Mouse (Mus musculus): ENCODE data around the gene Gm15517.
"Not testable (repeated sequence)": the region's sequence is repeated elsewhere in the genome, so short reads cannot be mapped to it uniquely, and the experiment has no call there.

Gene Gm15517

GRCm38 (mm10) chr7:44269397-44269796 is 8.2 kb downstream of the Gm15517 start:
- DNase-seq (ENCODE audit: low read depth, low spot score): no peak

- DNase-seq (ENCODE audit: low read depth, low spot score): no peak
Measured at GRCm38 (mm10) chr7:44271309-44271708, 10.1 kb downstream of the Gm15517 start.

GRCm38 (mm10) chr7:44272546-44272945 is 11.3 kb downstream of the Gm15517 start:
- DNase-seq (ENCODE audit: low read depth, low spot score): no peak

- DNase-seq (ENCODE audit: low read depth, low spot score): no peak
Measured at GRCm38 (mm10) chr7:44273446-44273845, 12.2 kb downstream of the Gm15517 start.

GRCm38 (mm10) chr7:44274096-44274495 is 12.8 kb downstream of the Gm15517 start:
- DNase-seq (ENCODE audit: low read depth, low spot score): no peak

- DNase-seq (ENCODE audit: low read depth, low spot score): no peak
Measured at GRCm38 (mm10) chr7:44275546-44275945, 14.3 kb downstream of the Gm15517 start.

- no peak for DNase-seq (ENCODE audit: low read depth, low spot score)
Measured at GRCm38 (mm10) chr7:44276461-44277249, 15.4 kb downstream of the Gm15517 start.

GRCm38 (mm10) chr7:44277250-44277622 is 16.0 kb downstream of the Gm15517 start:
- DNase-seq (ENCODE audit: low read depth, low spot score): no peak

GRCm38 (mm10) chr7:44280959-44281358 is 19.7 kb downstream of the Gm15517 start:
- DNase-seq (ENCODE audit: low read depth, low spot score): no peak

- no peak for DNase-seq (ENCODE audit: low read depth, low spot score)
Measured at GRCm38 (mm10) chr7:44281586-44281985, 20.3 kb downstream of the Gm15517 start.

GRCm38 (mm10) chr7:44287760-44288159 is 26.5 kb downstream of the Gm15517 start:
- DNase-seq (ENCODE audit: low read depth, low spot score): no peak

- DNase-seq (ENCODE audit: low read depth, low spot score): no peak
Measured at GRCm38 (mm10) chr7:44290986-44291385, 29.7 kb downstream of the Gm15517 start.

- DNase-seq (ENCODE audit: low read depth, low spot score): no peak
Measured at GRCm38 (mm10) chr7:44291418-44291817, 30.2 kb downstream of the Gm15517 start.

- not testable (repeated sequence) for DNase-seq (ENCODE audit: low read depth, low spot score)
Measured at GRCm38 (mm10) chr7:44297501-44297900, 36.3 kb downstream of the Gm15517 start.

GRCm38 (mm10) chr7:44303346-44304340 is 42.4 kb downstream of the Gm15517 start:
- no peak for DNase-seq (ENCODE audit: low read depth, low spot score)

- no peak for DNase-seq (ENCODE audit: low read depth, low spot score)
Measured at GRCm38 (mm10) chr7:44304463-44304774, 43.2 kb downstream of the Gm15517 start.

GRCm38 (mm10) chr7:44304775-44305641 is 43.8 kb downstream of the Gm15517 start:
- peak; percentile 98 for DNase-seq (ENCODE audit: low read depth, low spot score)

GRCm38 (mm10) chr7:44305686-44306085 is 44.4 kb downstream of the Gm15517 start:
- DNase-seq (ENCODE audit: low read depth, low spot score): no peak

- DNase-seq (ENCODE audit: low read depth, low spot score): no peak
Measured at GRCm38 (mm10) chr7:44306516-44307240, 45.4 kb downstream of the Gm15517 start, which contains the start of gene Clec11a. TSS of gene Clec11a (minus strand) at chr7:44306902.

GRCm38 (mm10) chr7:44307261-44308020 is 46.2 kb downstream of the Gm15517 start:
- no peak for DNase-seq (ENCODE audit: low read depth, low spot score)
